In genomic region chr6:140193084-140193939, GRCm38 (mm10) we compare ENCODE assay signal across 8 mouse cellular contexts.
A peak's percentile ranks its signal among the peaks of the same experiment; 100 is the strongest.
DNase-seq lines count a peak whose midpoint lies in the region; ATAC-seq lines count a peak whose summit lies in the region.

No protein-coding gene starts in this region.

- no peak for DNase-seq in frontal cortex, postnatal 25 days (ENCODE audit: low spot score in 2 of 2)
- DNase-seq in R1 (ENCODE audit: low read depth, low spot score) = peak; percentile 87
- DNase-seq in gastrocnemius, postnatal 10 days = peak; percentile 45
- DNase-seq in midbrain, embryonic 14.5 days = peak; percentile 44
- DNase-seq in liver = no peak
- no peak for DNase-seq in cerebellum, adult 9-10 months

- peak overlapping the region; percentile 51 for H3K4me2 ChIP-seq in kidney, embryonic 15.5 days
- H3K4me2 ChIP-seq in midbrain, embryonic 14.5 days (ENCODE audit: low read length) = no peak overlapping the region

- peaks cover 13% of the 10 kb centered on the region for H3K4me1 ChIP-seq in kidney, embryonic 15.5 days
- H3K4me1 ChIP-seq in midbrain, embryonic 14.5 days (ENCODE audit: control insufficient read depth, insufficient read depth, low read length) = peaks cover 6% of the 10 kb centered on the region; the same call in 1 of the 2 replicates

- no peaks in the 10 kb centered on the region for H3K27me3 ChIP-seq in kidney, embryonic 15.5 days
- no peaks in the 10 kb centered on the region for H3K27me3 ChIP-seq in midbrain, embryonic 14.5 days (ENCODE audit: control insufficient read depth, insufficient read depth, low read length)

- peak overlapping the region; percentile 27; the same call in 1 of the 2 replicates for H3K27ac ChIP-seq in kidney, embryonic 15.5 days
- H3K27ac ChIP-seq in midbrain, embryonic 14.5 days (replicated peaks; ENCODE audit: low read depth, low read length) = no peak overlapping the region

- no peaks in the 10 kb centered on the region for H3K9me3 ChIP-seq in kidney, embryonic 15.5 days (replicated peaks)
- no peaks in the 10 kb centered on the region for H3K9me3 ChIP-seq in midbrain, embryonic 14.5 days (ENCODE audit: control insufficient read depth, low read length)

- WGBS in kidney, embryonic 15.5 days = 25% methylated on average over 9 of the region's 9 CpGs
- WGBS in midbrain, embryonic 14.5 days = 16% methylated on average over 9 of the region's 9 CpGs

- H3K9ac ChIP-seq in kidney, embryonic 15.5 days = no peak overlapping the region
- H3K9ac ChIP-seq in midbrain, embryonic 14.5 days (replicated peaks; ENCODE audit: low read length) = no peak overlapping the region

- H3K4me3 ChIP-seq in kidney, embryonic 15.5 days (replicated peaks) = no peak overlapping the region
- no peak overlapping the region for H3K4me3 ChIP-seq in midbrain, embryonic 14.5 days (replicated peaks; ENCODE audit: low read depth, low read length)

- no peaks in the 10 kb centered on the region for H3K36me3 ChIP-seq in kidney, embryonic 15.5 days
- H3K36me3 ChIP-seq in midbrain, embryonic 14.5 days (ENCODE audit: control insufficient read depth, insufficient read depth, low read length) = no peaks in the 10 kb centered on the region

- ATAC-seq in frontal cortex, adult (ENCODE audit: low TSS enrichment) = peak; percentile 89
- peak; percentile 80 for ATAC-seq in kidney, embryonic 15.5 days (replicated peaks; ENCODE audit: low FRiP score)
- no peak for ATAC-seq in midbrain, embryonic 14.5 days (ENCODE audit: low FRiP score, low TSS enrichment)

Comparison
In these comparisons a context has a peak if more than half of its experiments do, and no peak if none do; other contexts are left out.
1. DNase-seq: peak in R1 (single experiment), gastrocnemius, postnatal 10 days (single experiment) and midbrain, embryonic 14.5 days (single experiment); none in frontal cortex, postnatal 25 days (0 of 2), liver (single experiment) and cerebellum, adult 9-10 months (single experiment).